9 mouse cellular contexts compared by ENCODE assay signal in the genomic region with DNA sequence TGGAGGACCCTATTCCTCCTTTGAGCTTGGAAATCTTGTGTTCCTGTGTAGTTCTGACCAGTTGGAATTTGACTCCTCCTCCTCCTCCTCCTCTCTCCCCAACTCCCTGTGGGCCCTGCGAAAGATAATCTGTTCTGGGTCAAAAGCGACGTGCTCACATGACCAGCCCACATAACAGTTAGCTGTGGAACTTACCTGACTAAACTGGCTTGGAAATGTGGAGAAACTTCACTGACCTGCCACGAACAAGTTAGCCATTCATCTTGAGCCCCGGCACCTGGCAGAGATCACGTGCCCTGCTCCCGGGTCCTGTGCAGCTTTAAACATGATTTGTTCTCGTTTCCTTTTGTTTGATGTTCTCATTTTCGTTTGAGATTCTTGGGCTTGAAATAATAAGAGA.
DNase-seq lines count a peak whose midpoint lies in the region; ATAC-seq and TF ChIP-seq lines count a peak whose summit lies in the region.
"Had no signal": no experiment of that assay in that cellular context is flagged by ENCODE, and none has a peak within 500 bp of the region (broad histone marks: within the 10 kb centered on the region; RNA-seq: fewer than 3 reads in every experiment).

No protein-coding gene starts in this region.

- no peak for TF ChIP-seq EP300 in stomach, postnatal 0 days (optimal IDR thresholded peaks at IDR 0.05)

- peaks cover 64% of the 10 kb centered on the region for H3K79me2 ChIP-seq in liver, adult 2 months (ENCODE audit: control insufficient read depth, insufficient read depth, low read length)

- TF ChIP-seq POLR2A in lung, adult 2 months (IDR thresholded peaks at IDR 0.05; ENCODE audit: borderline replicate concordance, extremely low read depth, low read depth, low read length), result no peak
- no peak for TF ChIP-seq POLR2A in liver, adult 2 months (IDR thresholded peaks at IDR 0.05; ENCODE audit: extremely low read depth, insufficient read depth, low read length)

- ATAC-seq in lung, embryonic 14.5 days (ENCODE audit: insufficient read depth), result peak; percentile 36
- ATAC-seq in intestine, postnatal 0 days, result no peak
- peak; percentile 80 for ATAC-seq in stomach, postnatal 0 days (ENCODE audit: low FRiP score, low TSS enrichment)
- no peak for ATAC-seq in forebrain, embryonic 12.5 days (ENCODE audit: low FRiP score)

- 13% methylated on average over 9 of the region's 9 CpGs for WGBS in lung, embryonic 14.5 days
- 34% methylated on average over 9 of the region's 9 CpGs for WGBS in lung, adult 2 months
- 11% methylated on average over 9 of the region's 9 CpGs for WGBS in intestine, postnatal 0 days
- WGBS in liver, adult 2 months, result 16% methylated on average over 9 of the region's 9 CpGs
- WGBS in stomach, postnatal 0 days, result 9% methylated on average over 9 of the region's 9 CpGs
- 61% methylated on average over 9 of the region's 9 CpGs for WGBS in forebrain, embryonic 12.5 days

- H3K9me3 ChIP-seq in lung, embryonic 14.5 days (ENCODE audit: low read depth, low read length), result no peaks in the 10 kb centered on the region
- no peaks in the 10 kb centered on the region for H3K9me3 ChIP-seq in intestine, postnatal 0 days (ENCODE audit: control insufficient read depth)
- no peaks in the 10 kb centered on the region for H3K9me3 ChIP-seq in stomach, postnatal 0 days (ENCODE audit: control insufficient read depth, low read length)
- H3K9me3 ChIP-seq in forebrain, embryonic 12.5 days, result no peaks in the 10 kb centered on the region

- no peaks in the 10 kb centered on the region for H3K27me3 ChIP-seq in lung, embryonic 14.5 days (ENCODE audit: insufficient read depth, low read length)
- H3K27me3 ChIP-seq in intestine, postnatal 0 days (replicated peaks; ENCODE audit: control insufficient read depth, insufficient read depth, low read length), result no peaks in the 10 kb centered on the region
- H3K27me3 ChIP-seq in liver, adult 2 months (ENCODE audit: control insufficient read depth, insufficient read depth, low read length), result no peaks in the 10 kb centered on the region
- H3K27me3 ChIP-seq in stomach, postnatal 0 days (ENCODE audit: control insufficient read depth, insufficient read depth, low read length), result no peaks in the 10 kb centered on the region
- no peaks in the 10 kb centered on the region for H3K27me3 ChIP-seq in forebrain, embryonic 12.5 days

- no peaks in the 10 kb centered on the region for H3K36me3 ChIP-seq in lung, embryonic 14.5 days (ENCODE audit: insufficient read depth)
- no peaks in the 10 kb centered on the region for H3K36me3 ChIP-seq in intestine, postnatal 0 days (ENCODE audit: control insufficient read depth, insufficient read depth)
- H3K36me3 ChIP-seq in liver, adult 2 months (ENCODE audit: control insufficient read depth, insufficient read depth, low read length), result no peaks in the 10 kb centered on the region; the same call in 1 of the 2 replicates
- no peaks in the 10 kb centered on the region for H3K36me3 ChIP-seq in stomach, postnatal 0 days (ENCODE audit: control insufficient read depth, insufficient read depth, low read length)
- H3K36me3 ChIP-seq in forebrain, embryonic 12.5 days (replicated peaks), result no peaks in the 10 kb centered on the region

- H3K4me3 ChIP-seq in lung, embryonic 14.5 days (ENCODE audit: low read depth, low read length), result no peak overlapping the region
- H3K4me3 ChIP-seq in lung, adult 2 months (replicated peaks; ENCODE audit: extremely low read depth, low read depth, low read length), result no peak overlapping the region
- no peak overlapping the region for H3K4me3 ChIP-seq in intestine, postnatal 0 days (ENCODE audit: low read depth, low read length)
- H3K4me3 ChIP-seq in liver, adult 2 months (ENCODE audit: insufficient read depth, low read depth, low read length), result no peak overlapping the region
- no peak overlapping the region for H3K4me3 ChIP-seq in stomach, postnatal 0 days (ENCODE audit: low read depth, low read length)
- H3K4me3 ChIP-seq in forebrain, embryonic 12.5 days (replicated peaks), result no peak overlapping the region
- H3K4me3 ChIP-seq: erythroblast, embryonic 14.5 days had no signal

- no peak overlapping the region for H3K4me2 ChIP-seq in lung, embryonic 14.5 days
- peak overlapping the region; percentile 24; the same call in 1 of the 2 replicates for H3K4me2 ChIP-seq in intestine, postnatal 0 days (replicated peaks; ENCODE audit: low read depth)
- H3K4me2 ChIP-seq in stomach, postnatal 0 days (replicated peaks; ENCODE audit: low read depth), result 0 out of 2 replicates have a peak overlapping the region, but pooled peaks have one; percentile 20
- no peak overlapping the region for H3K4me2 ChIP-seq in forebrain, embryonic 12.5 days

- TF ChIP-seq CTCF in lung, embryonic 14.5 days (IDR thresholded peaks at IDR 0.05; ENCODE audit: low read depth), result no peak
- TF ChIP-seq CTCF in lung, adult 2 months (IDR thresholded peaks at IDR 0.05; ENCODE audit: insufficient read depth, low read length), result no peak
- TF ChIP-seq CTCF in intestine, postnatal 0 days (IDR thresholded peaks at IDR 0.05; ENCODE audit: low read depth), result no peak
- no peak for TF ChIP-seq CTCF in liver, adult 2 months (IDR thresholded peaks at IDR 0.05; ENCODE audit: low read depth, low read length)
- TF ChIP-seq CTCF in stomach, postnatal 0 days (IDR thresholded peaks at IDR 0.05; ENCODE audit: low read depth), result no peak

- peaks cover 14% of the 10 kb centered on the region for H3K4me1 ChIP-seq in lung, embryonic 14.5 days (ENCODE audit: insufficient read depth)
- peaks cover 44% of the 10 kb centered on the region for H3K4me1 ChIP-seq in lung, adult 2 months (ENCODE audit: control insufficient read depth, insufficient read depth, low read length)
- no peaks in the 10 kb centered on the region for H3K4me1 ChIP-seq in intestine, postnatal 0 days (replicated peaks; ENCODE audit: control insufficient read depth, insufficient read depth, low read length)
- H3K4me1 ChIP-seq in liver, adult 2 months (ENCODE audit: control insufficient read depth, insufficient read depth, low read length), result peaks cover 53% of the 10 kb centered on the region
- H3K4me1 ChIP-seq in stomach, postnatal 0 days (replicated peaks; ENCODE audit: control insufficient read depth, insufficient read depth), result no peaks in the 10 kb centered on the region
- peaks cover 21% of the 10 kb centered on the region; the same call in 1 of the 2 replicates for H3K4me1 ChIP-seq in forebrain, embryonic 12.5 days

- DNase-seq in lung, embryonic 14.5 days, result peak; percentile 58
- DNase-seq in lung, adult 2 months, result no peak
- DNase-seq in liver, adult 2 months (ENCODE audit: extremely low read depth, low read depth, low spot score), result peak; percentile 72
- peak; percentile 64 for DNase-seq in stomach, postnatal 0 days (ENCODE audit: low spot score)
- no peak for DNase-seq in testis, postnatal 10 days (ENCODE audit: low spot score)
- DNase-seq in gastrocnemius, adult 18-20 months (ENCODE audit: low spot score), result no peak

- peak overlapping the region; percentile 76 for H3K27ac ChIP-seq in lung, embryonic 14.5 days (ENCODE audit: low read depth)
- H3K27ac ChIP-seq in intestine, postnatal 0 days (ENCODE audit: low read depth, low read length), result no peak overlapping the region
- H3K27ac ChIP-seq in liver, adult 2 months (replicated peaks; ENCODE audit: insufficient read depth, low read depth, low read length), result peak overlapping the region; percentile 89
- 0 out of 2 replicates have a peak overlapping the region, but pooled peaks have one; percentile 40 for H3K27ac ChIP-seq in stomach, postnatal 0 days (replicated peaks)
- no peak overlapping the region for H3K27ac ChIP-seq in forebrain, embryonic 12.5 days

- no peak overlapping the region for H3K9ac ChIP-seq in lung, embryonic 14.5 days
- no peak overlapping the region for H3K9ac ChIP-seq in intestine, postnatal 0 days (ENCODE audit: low read depth, low read length)
- H3K9ac ChIP-seq in liver, adult 2 months (ENCODE audit: low read depth, low read length), result no peak overlapping the region
- no peak overlapping the region for H3K9ac ChIP-seq in stomach, postnatal 0 days (ENCODE audit: low read length)
- no peak overlapping the region for H3K9ac ChIP-seq in forebrain, embryonic 12.5 days

Comparison
In these comparisons a context has a peak if more than half of its experiments do, and no peak if none do; other contexts are left out.
1. DNase-seq: peak in lung, embryonic 14.5 days (single experiment), liver, adult 2 months (single experiment) and stomach, postnatal 0 days (single experiment); none in lung, adult 2 months (single experiment), testis, postnatal 10 days (single experiment) and gastrocnemius, adult 18-20 months (single experiment).
2. ATAC-seq: peak in lung, embryonic 14.5 days (single experiment) and stomach, postnatal 0 days (single experiment); none in intestine, postnatal 0 days (single experiment) and forebrain, embryonic 12.5 days (single experiment).
3. H3K27ac ChIP-seq: peak in lung, embryonic 14.5 days (single experiment), liver, adult 2 months (single experiment) and stomach, postnatal 0 days (single experiment); none in intestine, postnatal 0 days (single experiment) and forebrain, embryonic 12.5 days (single experiment).
4. H3K4me2 ChIP-seq: peak in intestine, postnatal 0 days (single experiment) and stomach, postnatal 0 days (single experiment); none in lung, embryonic 14.5 days (single experiment) and forebrain, embryonic 12.5 days (single experiment).